Mouse (Mus musculus) right cerebral cortex, postnatal 4 days (tissue): Measurements from ENCODE around the gene Gatad2a.

Experiments used
- DNase-seq: peaks from one replicate; pipeline ENCODE4 v3.0.0-alpha.2; 2022

The Gatad2a gene

GRCm38 (mm10) chr8:69895772-69896451 lies 100.3 kb downstream of the Gatad2a start:
- no peak for DNase-seq

- DNase-seq, result no peak
Measured at GRCm38 (mm10) chr8:69894836-69895332, 101.3 kb downstream of the Gatad2a start.

GRCm38 (mm10) chr8:69893863-69894262 lies 102.3 kb downstream of the Gatad2a start:
- peak; percentile 71 for DNase-seq

GRCm38 (mm10) chr8:69890813-69891241 lies 105.4 kb downstream of the Gatad2a start:
- peak; percentile 70 for DNase-seq

GRCm38 (mm10) chr8:69888902-69889301 lies 107.3 kb downstream of the Gatad2a start:
- DNase-seq, result no peak

- no peak for DNase-seq
Measured at GRCm38 (mm10) chr8:69888244-69888866, 107.8 kb downstream of the Gatad2a start.

GRCm38 (mm10) chr8:69887289-69888243 lies 108.6 kb downstream of the Gatad2a start, which contains the start of gene Cilp2:
Cilp2 (minus strand) TSS chr8:69887687.
- DNase-seq, result no peak

- DNase-seq, result no peak
Measured at GRCm38 (mm10) chr8:69884141-69884540, 112.0 kb downstream of the Gatad2a start.

- DNase-seq, result no peak
Measured at GRCm38 (mm10) chr8:69882833-69883600, 113.2 kb downstream of the Gatad2a start.

- DNase-seq, result peak; percentile 77
Measured at GRCm38 (mm10) chr8:69882021-69882756, 114.0 kb downstream of the Gatad2a start.

GRCm38 (mm10) chr8:69881261-69881865 lies 114.8 kb downstream of the Gatad2a start:
- no peak for DNase-seq

- no peak for DNase-seq
Measured at GRCm38 (mm10) chr8:69880841-69881240, 115.3 kb downstream of the Gatad2a start.

- DNase-seq, result no peak
Measured at GRCm38 (mm10) chr8:69879678-69880077, 116.5 kb downstream of the Gatad2a start.

GRCm38 (mm10) chr8:69877992-69878391 lies 118.2 kb downstream of the Gatad2a start:
- DNase-seq, result no peak

- DNase-seq, result no peak
Measured at GRCm38 (mm10) chr8:69877396-69877795, 118.8 kb downstream of the Gatad2a start.

- DNase-seq, result no peak
Measured at GRCm38 (mm10) chr8:69876967-69877366, 119.2 kb downstream of the Gatad2a start.

GRCm38 (mm10) chr8:69876097-69876496 lies 120.1 kb downstream of the Gatad2a start:
- DNase-seq, result no peak

GRCm38 (mm10) chr8:69874654-69875053 lies 121.5 kb downstream of the Gatad2a start:
- DNase-seq, result no peak

GRCm38 (mm10) chr8:69874155-69874554 lies 122.0 kb downstream of the Gatad2a start:
- DNase-seq, result peak; percentile 78

- DNase-seq, result no peak
Measured at GRCm38 (mm10) chr8:69870907-69871306, 125.3 kb downstream of the Gatad2a start.
